Mouse (Mus musculus) gastrocnemius, adult 18-20 months (tissue): Measurements from ENCODE around the gene Cfap70. TPM values are rescaled to one million over a fixed set of nuclear protein-coding genes. Genes with fewer than 3 reads are reported as not detected.

Source experiments
- DNase-seq: peaks from one replicate; pipeline ENCODE4 v3.0.0; 2021; ENCODE audit warnings: low spot score
- total RNA-seq, 2 experiments: library from RNA; stranded (reverse); gene quantifications; 2 replicates each; pipeline ENCODE4 v1.2.3; 2021

Gene Cfap70
- total RNA-seq, 2 experiments from 2014 or later: 0.14 to 0.19 TPM

- DNase-seq: no peak
Observed at GRCm38 (mm10) chr14:20428593-20428992, 23.4 kb downstream of the Cfap70 start.

GRCm38 (mm10) chr14:20423046-20423445, 29.0 kb downstream of the Cfap70 start:
- no peak for DNase-seq

DNA sequence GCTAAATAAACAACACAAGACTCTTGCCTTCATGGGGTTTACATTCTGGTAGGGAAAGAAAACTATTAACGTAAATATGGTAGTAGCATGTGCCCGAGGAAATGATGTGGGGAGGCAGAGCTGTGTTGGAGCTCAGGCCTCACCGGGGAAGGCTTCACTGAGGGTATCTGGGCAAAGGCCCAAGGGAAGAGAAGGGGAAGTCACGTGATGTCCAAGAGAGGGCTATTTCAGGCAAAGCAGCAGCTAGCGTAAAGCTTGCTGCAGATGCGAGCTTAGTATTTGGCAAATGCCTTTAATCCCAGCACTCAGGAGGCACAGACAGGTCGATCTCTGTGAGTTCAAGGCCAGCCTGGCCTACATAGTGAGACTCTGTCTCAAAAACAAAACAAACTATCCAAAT, 29.8 kb downstream of the Cfap70 start:
- DNase-seq: no peak

DNA sequence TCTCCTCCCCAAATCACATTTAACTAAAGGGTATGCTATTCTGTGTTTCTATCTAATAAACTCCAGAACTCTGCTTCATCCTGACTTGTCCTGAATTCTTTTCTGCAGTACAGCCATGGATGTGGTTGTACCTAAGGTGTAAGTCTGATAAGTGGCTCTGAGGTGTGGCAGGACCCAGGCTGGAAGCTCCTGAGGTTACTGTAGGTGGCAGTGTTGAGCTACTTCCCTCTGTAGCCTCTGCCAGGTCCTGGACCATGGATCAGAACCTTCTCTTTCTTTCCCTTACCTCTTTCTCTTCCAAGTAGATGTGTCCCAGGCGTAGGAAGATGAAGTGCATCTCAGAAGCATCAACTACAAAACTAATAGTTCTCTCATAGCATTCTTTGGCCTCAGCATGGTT, 52.0 kb downstream of the Cfap70 start:
- DNase-seq: peak; percentile 57

DNA sequence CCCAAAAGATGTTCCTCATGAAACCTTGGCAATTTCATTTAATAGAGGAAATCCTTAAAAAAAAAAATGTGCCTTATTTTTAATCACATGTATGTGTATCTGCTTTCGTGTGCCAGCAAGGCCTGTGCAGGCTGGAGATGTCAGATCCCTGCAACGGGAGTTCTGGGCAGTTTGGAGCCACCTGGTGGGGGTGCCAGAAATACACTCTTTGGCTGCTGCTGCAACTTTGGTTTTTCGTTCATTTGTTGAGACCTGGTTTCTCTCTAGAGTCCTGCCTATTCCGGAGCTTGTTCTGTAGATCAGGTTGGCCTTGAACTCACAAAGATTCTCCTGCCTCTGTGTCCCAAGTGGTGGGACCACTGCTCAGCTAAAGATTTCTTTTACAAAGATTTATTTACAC, 53.2 kb downstream of the Cfap70 start:
- DNase-seq: no peak

- peak; percentile 38 for DNase-seq
Observed at GRCm38 (mm10) chr14:20397220-20397619, 54.8 kb downstream of the Cfap70 start.

- peak; percentile 94 for DNase-seq
Observed at GRCm38 (mm10) chr14:20393205-20393913, 58.7 kb downstream of the Cfap70 start, which contains the start of gene Mrps16. Mrps16 (minus strand) TSS chr14:20393634.

GRCm38 (mm10) chr14:20392326-20392725, 59.7 kb downstream of the Cfap70 start:
- DNase-seq: no peak

DNA sequence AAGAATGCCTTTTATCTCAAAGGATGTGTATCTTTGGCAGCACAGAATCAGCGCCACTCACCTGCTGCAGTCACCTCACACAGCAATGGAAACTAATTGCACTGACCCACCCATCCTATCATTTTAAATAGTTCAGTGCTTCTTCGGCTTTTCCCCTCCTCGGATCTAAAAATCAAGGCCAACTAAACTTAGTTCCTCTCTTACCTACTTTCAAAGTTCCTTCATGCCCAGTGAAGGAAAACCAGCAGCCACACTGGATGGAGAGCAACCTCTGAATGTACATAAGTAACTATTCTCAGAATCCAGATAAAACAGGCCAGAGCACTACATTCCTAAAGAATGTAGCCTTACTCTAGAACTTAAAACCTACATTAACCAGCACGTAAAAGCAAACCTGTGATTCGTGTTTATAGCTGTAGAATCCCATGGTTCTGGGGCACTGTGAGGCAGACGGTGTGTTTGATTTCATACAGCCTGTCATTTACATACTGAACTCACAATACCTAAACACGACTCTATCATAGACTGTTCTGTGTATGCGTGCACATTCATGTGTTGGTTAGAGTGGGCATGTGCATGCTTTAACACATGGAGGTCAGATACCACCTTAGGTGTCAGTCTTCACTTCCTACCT, 62.5 kb downstream of the Cfap70 start:
- DNase-seq: no peak

GRCm38 (mm10) chr14:20388441-20389129, 63.4 kb downstream of the Cfap70 start, which contains the start of gene Dnajc9:
Dnajc9 (minus strand) TSS chr14:20388910.
- DNase-seq: peak; percentile 94

- no peak for DNase-seq
Observed at GRCm38 (mm10) chr14:20379753-20380430, 72.1 kb downstream of the Cfap70 start.

DNA sequence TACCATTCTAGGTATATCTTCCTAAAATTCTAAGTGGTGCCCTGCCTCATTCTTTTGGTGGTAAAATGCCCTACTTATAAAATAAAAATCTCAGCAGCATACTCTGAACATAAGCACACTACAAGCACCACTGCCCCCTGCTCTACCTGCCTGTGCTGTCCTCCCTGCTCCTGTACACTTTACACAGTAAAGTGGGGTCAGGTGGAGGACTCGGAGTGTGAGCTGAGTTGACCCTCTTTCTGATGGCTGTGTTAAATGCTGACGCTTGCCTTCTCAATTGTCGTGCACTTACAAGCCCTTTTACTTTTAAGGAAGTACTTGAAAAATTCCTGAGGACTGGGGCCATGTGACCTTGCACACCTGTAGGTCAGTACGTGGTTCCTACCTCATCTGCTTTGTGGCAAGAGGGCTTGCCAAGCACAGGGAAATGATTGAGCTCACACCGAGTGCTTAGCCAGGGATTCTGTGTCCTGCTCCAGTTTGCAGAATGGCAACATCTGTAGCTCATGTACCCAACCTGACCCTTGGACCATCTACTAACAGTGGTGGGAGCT, 72.9 kb downstream of the Cfap70 start:
- DNase-seq: no peak

GRCm38 (mm10) chr14:20378313-20379061, 73.5 kb downstream of the Cfap70 start:
- DNase-seq: peak; percentile 42

DNA sequence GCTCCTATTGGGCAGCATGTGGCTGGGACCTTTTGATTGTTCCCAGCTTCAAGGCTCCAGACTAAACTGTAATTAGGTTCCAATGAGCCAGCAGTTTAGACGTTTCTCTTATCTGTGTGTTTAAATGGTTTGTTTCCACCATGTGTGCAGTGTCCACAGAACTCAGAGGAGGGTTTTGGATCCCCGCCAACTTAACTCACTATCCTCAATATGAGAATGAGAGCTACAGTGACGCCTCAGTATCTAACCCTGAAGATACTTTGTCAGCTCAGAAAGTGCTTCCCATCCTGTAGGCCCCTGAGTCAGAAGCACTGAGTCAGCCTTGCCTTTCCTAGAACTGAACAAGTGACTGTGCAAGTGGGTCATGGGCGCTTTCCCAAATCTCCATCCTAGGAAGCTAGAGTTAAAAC, 74.9 kb downstream of the Cfap70 start:
- no peak for DNase-seq

DNA sequence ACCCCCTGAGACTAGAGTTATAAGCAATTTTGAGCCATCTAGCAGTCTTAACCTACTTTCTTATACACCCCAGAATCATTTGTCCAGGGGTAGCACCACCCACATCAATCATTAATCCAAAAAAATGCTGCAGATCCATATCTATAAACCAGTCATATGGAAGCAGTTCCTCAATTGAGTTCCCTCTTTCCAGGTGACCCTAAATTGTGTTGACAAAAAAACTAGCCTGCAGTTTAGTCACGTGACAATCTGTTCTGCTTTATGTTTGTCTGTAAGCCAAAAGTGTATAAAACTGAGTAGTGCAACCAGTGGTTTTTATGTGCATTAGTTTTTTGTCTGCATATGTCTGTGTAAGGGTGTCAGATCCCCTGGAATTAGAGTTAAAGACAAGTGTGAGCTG, 80.2 kb downstream of the Cfap70 start:
- no peak for DNase-seq

DNA sequence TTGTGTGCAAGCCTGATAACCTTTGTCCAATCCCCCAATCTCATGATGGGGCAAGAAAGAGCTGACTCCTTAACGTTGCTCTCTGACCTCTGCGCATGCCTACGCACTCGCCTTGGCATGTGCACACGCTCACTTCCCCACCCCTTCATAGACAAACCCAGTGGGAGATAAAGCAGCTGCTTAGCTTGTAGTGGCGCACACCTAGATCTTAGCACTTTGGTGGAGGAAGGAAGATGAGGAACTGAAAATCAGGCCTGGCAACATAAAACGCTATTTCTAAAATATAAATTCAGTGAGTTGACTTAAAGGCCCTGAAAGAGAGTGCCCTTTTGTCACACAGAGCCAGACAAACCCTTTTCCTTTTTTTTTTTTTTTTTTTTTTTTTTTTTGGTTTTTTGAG, 81.2 kb downstream of the Cfap70 start:
- DNase-seq: no peak

GRCm38 (mm10) chr14:20368271-20368670, 83.8 kb downstream of the Cfap70 start:
- DNase-seq: no peak

DNA sequence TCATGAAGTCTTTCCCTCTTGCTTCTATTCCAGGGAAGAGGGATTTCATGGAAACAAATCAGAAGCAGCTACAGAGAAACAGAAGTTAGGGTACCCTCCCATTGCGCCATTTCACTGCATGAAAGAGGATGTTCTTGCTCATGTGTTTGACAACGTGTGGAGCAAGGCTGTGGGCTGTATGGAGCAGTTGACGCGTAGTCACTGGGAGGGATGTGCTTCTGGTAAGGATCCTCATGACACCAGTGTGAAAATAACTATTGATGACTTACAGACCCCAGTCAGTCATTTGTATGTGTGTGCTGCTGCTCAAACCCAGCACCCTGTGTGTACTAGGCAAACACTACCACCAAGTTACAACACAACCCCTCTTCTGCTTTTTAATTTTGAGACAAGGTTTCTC, 88.8 kb downstream of the Cfap70 start:
- no peak for DNase-seq

DNA sequence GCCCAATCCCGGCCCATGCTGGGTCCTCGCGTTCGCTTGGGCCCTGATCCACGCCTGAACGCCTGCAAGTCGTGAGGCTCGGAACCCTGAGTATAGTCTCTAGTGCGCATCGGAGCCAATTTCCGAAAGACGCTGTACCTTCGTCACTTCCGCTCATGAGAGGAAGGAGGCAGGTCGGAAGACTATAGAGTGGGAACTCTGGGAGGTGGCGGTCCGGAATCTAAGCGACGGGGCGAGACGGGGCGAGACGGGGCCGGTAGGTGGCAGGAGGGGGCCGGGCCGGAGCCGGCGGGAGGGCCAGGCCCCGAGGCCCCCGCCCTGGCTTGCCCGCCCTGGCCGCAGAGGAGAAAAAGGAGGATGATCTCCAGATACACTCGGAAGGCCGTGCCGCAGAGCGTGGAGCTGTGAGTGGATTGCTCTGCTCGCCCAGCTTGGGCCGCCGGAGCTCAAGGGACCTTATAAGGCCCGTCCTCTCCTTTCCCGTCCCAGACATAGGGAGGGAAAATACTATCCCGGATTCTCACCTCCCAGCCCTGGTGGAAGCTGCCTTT, 104.0 kb downstream of the Cfap70 start, which contains the start of the genes Ecd and Fam149b:
Gene Ecd (minus strand): TSS at position 131 of the 551 bp plus-strand sequence.
Gene Fam149b (plus strand): TSS at position 172 of the 551 bp plus-strand sequence.
- peak; percentile 96 for DNase-seq

- no peak for DNase-seq
Observed at GRCm38 (mm10) chr14:20347441-20347990, 104.5 kb downstream of the Cfap70 start.
